Mouse (Mus musculus): ENCODE data around the gene Pxdn. TPM values are rescaled to one million over a fixed set of nuclear protein-coding genes. Genes with fewer than 3 reads are reported as not detected.

Pxdn gene
- polyA plus RNA-seq, 1 experiment from 2014 or later, result 71.4 TPM

Other genes starting within 250 kb of the Pxdn start
- gene Tpo, start 195.0 kb downstream of the Pxdn start, polyA plus RNA-seq (2016; fragmentation: Nextera tagmentation; extraction: Ambion mirVana), result not detected in 2 replicates